Mouse (Mus musculus) intestine, postnatal 0 days (tissue): ENCODE data around the gene Cacna1s. TPM values are rescaled to one million over a fixed set of nuclear protein-coding genes. Genes with fewer than 3 reads are reported as not detected.

Experiments used
- ATAC-seq: fragments of 200-750 bp; cut with Nextera tagmentation; 2 replicates; pipeline ENCODE4 v1.8.0; 2017; ENCODE audit warnings: mild to moderate bottlenecking, moderate TSS enrichment, moderate library complexity
- H3K27ac ChIP-seq: fragments of 300-500 bp; sonication (generic); 2 replicates; pipeline ENCODE4 v1.5.1; 2014; ENCODE audit warnings: mild to moderate bottlenecking, low read depth, low read length, moderate library complexity
- H3K27me3 ChIP-seq: fragments of 300-500 bp; sonication (generic); replicated peaks from 2 replicates; pipeline ENCODE4 v1.6.1; 2014; ENCODE audit warnings: low read length, mixed read lengths; ENCODE audit not compliant: control insufficient read depth, insufficient read depth
- H3K36me3 ChIP-seq: fragments of 300-500 bp; sonication (generic); 2 replicates; pipeline ENCODE4 v1.6.1; 2014; ENCODE audit warnings: mild to moderate bottlenecking, moderate library complexity; ENCODE audit not compliant: control insufficient read depth, insufficient read depth
- H3K4me1 ChIP-seq: fragments of 300-500 bp; sonication (generic); replicated peaks from 2 replicates; pipeline ENCODE4 v1.6.1; 2014; ENCODE audit warnings: antibody characterized with exemption, low read length, mixed read lengths; ENCODE audit not compliant: control insufficient read depth, insufficient read depth
- H3K4me2 ChIP-seq: fragments of 300-500 bp; sonication (generic); replicated peaks from 2 replicates; pipeline ENCODE4 v1.6.1; 2014; ENCODE audit warnings: low read depth, mild to moderate bottlenecking, moderate library complexity
- H3K4me3 ChIP-seq: fragments of 300-500 bp; sonication (generic); 2 replicates; pipeline ENCODE4 v1.5.1; 2014; ENCODE audit warnings: low read depth, low read length
- H3K9ac ChIP-seq: fragments of 300-500 bp; sonication (generic); 2 replicates; pipeline ENCODE4 v1.6.1; 2014; ENCODE audit warnings: mild to moderate bottlenecking, low read depth, low read length
- H3K9me3 ChIP-seq: fragments of 300-500 bp; sonication (generic); 2 replicates; pipeline ENCODE4 v1.6.1; 2016; ENCODE audit warnings: mixed run types; ENCODE audit not compliant: control insufficient read depth
- CTCF ChIP-seq: sonication (generic); IDR thresholded peaks from 2 replicates; pipeline ENCODE4 v1.5.1; 2016; ENCODE audit warnings: low read depth, mild to moderate bottlenecking, control low read depth, antibody characterized with exemption, moderate library complexity
- WGBS: fragments of 180-500 bp; shearing (Covaris S2); extraction: QIAGEN DNeasy Blood & Tissue Kit; methylation state at CpG from one replicate; pipeline ENCODE4 v1.1.7; 2014; 5-methylcytosine and 5-hydroxymethylcytosine counted together
- polyA plus RNA-seq: library from polyadenylated mRNA; unstranded; fragments of >200 nt; fragmentation: Nextera tagmentation; extraction: Ambion mirVana; gene quantifications from 2 replicates; pipeline ENCODE4 v1.2.1, GENCODE M21; 2015

Gene Cacna1s
- polyA plus RNA-seq, 1 experiment from 2014 or later, result 0.22 TPM

DNA sequence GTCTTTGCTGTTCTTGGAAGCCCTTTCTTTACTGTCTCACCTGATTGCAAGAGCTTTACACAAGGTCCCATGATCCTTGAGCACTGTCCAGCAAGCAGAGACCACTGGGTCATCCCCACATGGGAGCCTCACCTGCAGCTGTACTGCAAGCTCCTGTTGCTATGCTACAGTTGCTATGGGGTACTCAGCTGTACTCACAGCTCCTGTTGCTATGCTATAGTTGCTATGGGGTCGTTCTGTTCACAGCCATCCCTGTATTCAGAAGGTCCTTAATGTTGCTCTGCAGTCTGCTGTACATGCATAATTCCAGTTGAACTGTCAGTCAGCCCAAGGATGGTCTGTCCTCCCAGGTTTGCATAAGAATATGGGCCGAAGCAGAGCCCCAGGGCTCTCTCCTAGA, 112.9 kb downstream of the Cacna1s start:
- no peak for TF ChIP-seq CTCF
- peaks cover 84% of the 10 kb centered on the region for H3K36me3 ChIP-seq
- no peak for ATAC-seq
- H3K4me1 ChIP-seq, result no peaks in the 10 kb centered on the region
- no peak overlapping the region for H3K27ac ChIP-seq
- no peak overlapping the region for H3K4me3 ChIP-seq
- H3K27me3 ChIP-seq, result no peaks in the 10 kb centered on the region
- WGBS, result 68% methylated on average over 2 of the region's 2 CpGs
- no peaks in the 10 kb centered on the region for H3K9me3 ChIP-seq
- no peak overlapping the region for H3K4me2 ChIP-seq
- H3K9ac ChIP-seq, result no peak overlapping the region

- H3K36me3 ChIP-seq, result peaks cover 79% of the 10 kb centered on the region
- WGBS, result 73% methylated on average over 8 of the region's 8 CpGs
- H3K4me2 ChIP-seq, result no peak overlapping the region
- no peak overlapping the region for H3K4me3 ChIP-seq
- no peaks in the 10 kb centered on the region for H3K27me3 ChIP-seq
- peak; percentile 65 for TF ChIP-seq CTCF
- H3K9ac ChIP-seq, result no peak overlapping the region
- no peaks in the 10 kb centered on the region for H3K9me3 ChIP-seq
- peaks cover 4% of the 10 kb centered on the region; the same call in 1 of the 2 replicates for H3K4me1 ChIP-seq
- no peak for ATAC-seq
- no peak overlapping the region for H3K27ac ChIP-seq
Measured at GRCm38 (mm10) chr1:136167657-136168056, 115.1 kb downstream of the Cacna1s start.

Other genes with a start within 250 kb of the Cacna1s start
- gene Lad1, start 234.2 kb upstream of the Cacna1s start, polyA plus RNA-seq, result 208 and 224 TPM in 2 replicates
- gene Tnnt2, start 216.4 kb upstream of the Cacna1s start, polyA plus RNA-seq, result 56.8 and 73.9 TPM in 2 replicates
- 0.03 and 0.07 TPM in 2 replicates for gene Pkp1, start 133.5 kb upstream of the Cacna1s start, polyA plus RNA-seq
- gene Igfn1, start 46.4 kb upstream of the Cacna1s start, polyA plus RNA-seq, result 0.03 and 0.09 TPM in 2 replicates
- gene Tmem9, start 44.6 kb upstream of the Cacna1s start, polyA plus RNA-seq, result 212 and 237 TPM in 2 replicates
- gene Ascl5, start 1.9 kb upstream of the Cacna1s start, polyA plus RNA-seq, result not detected in 2 replicates
- 5.5 and 6.4 TPM in 2 replicates for gene Kif21b, start 78.6 kb downstream of the Cacna1s start, polyA plus RNA-seq
- 0.04 and 0.25 TPM in 2 replicates for gene Mroh3, start 160.1 kb downstream of the Cacna1s start, polyA plus RNA-seq
- gene Inava, start 181.5 kb downstream of the Cacna1s start, polyA plus RNA-seq, result 15.8 and 18.3 TPM in 2 replicates
- gene Gpr25, start 208.1 kb downstream of the Cacna1s start, polyA plus RNA-seq, result not detected in 2 replicates